Mouse (Mus musculus): ENCODE data around the gene Prdx2. TPM values are rescaled to one million over a fixed set of nuclear protein-coding genes. Genes with fewer than 3 reads are reported as not detected.

The Prdx2 gene
- total RNA-seq, 1 experiment = 328 TPM

DNA sequence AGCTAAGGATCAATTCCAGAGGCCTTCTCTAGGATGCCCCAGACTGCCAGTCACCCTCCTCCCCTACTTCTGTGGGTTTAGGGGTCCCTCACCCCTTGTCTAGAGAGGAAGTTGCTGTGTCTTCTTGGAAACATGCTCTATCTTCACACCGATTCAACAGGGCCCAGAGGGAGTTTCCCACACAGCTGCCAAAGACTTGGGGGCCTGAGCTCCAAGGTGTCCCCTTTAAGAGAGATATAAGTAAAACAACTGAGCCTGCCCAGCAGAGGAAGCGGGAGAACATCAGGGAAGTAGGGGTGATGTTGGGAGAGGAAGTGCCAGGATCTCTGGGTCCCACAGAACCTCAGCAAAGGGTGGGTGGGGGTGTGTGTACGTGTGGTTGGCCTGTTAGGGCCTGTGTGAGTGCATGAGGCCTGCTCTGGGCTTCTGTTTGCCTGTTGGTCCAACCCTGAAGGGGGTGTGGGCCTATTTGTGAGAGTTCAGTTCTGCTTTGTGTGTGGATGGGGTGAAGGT lies 13.2 kb downstream of the Prdx2 start:
- Histone ChIP-seq H3K9me3 (ENCODE audit: control insufficient read depth, insufficient read depth, low read depth, low read length) (no peaks in the 10 kb centered on the region), H3K9ac (ENCODE audit: insufficient read depth, low read depth, low read length, poor library complexity, severe bottlenecking) (no peak overlapping the region), H3K36me3 (ENCODE audit: control insufficient read depth, insufficient read depth, low read length, poor library complexity, severe bottlenecking) (no peaks in the 10 kb centered on the region), H3K27ac (ENCODE audit: insufficient read depth, low read depth, low read length, poor library complexity, severe bottlenecking) (no peak overlapping the region), H3K4me3 (ENCODE audit: insufficient read depth in 1 of 2, low read depth in 1 of 2, low read length in 2 of 2, poor library complexity in 1 of 2, severe bottlenecking in 1 of 2) (no peak overlapping the region), H3K4me1 (ENCODE audit: control insufficient read depth in 2 of 2, insufficient read depth in 2 of 2, low read length in 2 of 2, poor library complexity in 1 of 2) (peaks cover 12 to 25% of the 10 kb centered on the region in 2 experiments)
- in situ Hi-C loops (cut with MboI; ENCODE audit: low sequenced_read_pairs in 2 of 2, unreplicated experiment in 2 of 2) = no loop called here
- DNase-seq (ENCODE audit: low read depth, low spot score) = no peak
- no peak for TF ChIP-seq CHD2 (IDR thresholded peaks at IDR 0.05; ENCODE audit: low read depth, low read length)
- no peak for TF ChIP-seq HCFC1 (IDR thresholded peaks at IDR 0.05; ENCODE audit: borderline replicate concordance, insufficient read depth, low read length)
- TF ChIP-seq MAFK (IDR thresholded peaks at IDR 0.05; ENCODE audit: insufficient read depth, low read depth, low read length) = no peak
- TF ChIP-seq ZNF384 (IDR thresholded peaks at IDR 0.05; ENCODE audit: low read depth, low read length) = no peak
- no peak for TF ChIP-seq ZC3H11A (IDR thresholded peaks at IDR 0.05; ENCODE audit: borderline replicate concordance, low read depth, low read length)

- H3K36me3 ChIP-seq (ENCODE audit: control insufficient read depth, insufficient read depth, low read length, poor library complexity, severe bottlenecking) = no peaks in the 10 kb centered on the region
- H3K27ac ChIP-seq (ENCODE audit: insufficient read depth, low read depth, low read length, poor library complexity, severe bottlenecking) = peak overlapping the region; percentile 89
- no peak for DNase-seq (ENCODE audit: low read depth, low spot score)
- H3K4me3 ChIP-seq (ENCODE audit: insufficient read depth in 1 of 2, low read depth in 1 of 2, low read length in 2 of 2, poor library complexity in 1 of 2, severe bottlenecking in 1 of 2) = peak overlapping the region; percentile 57 to 76
- no peaks in the 10 kb centered on the region for H3K9me3 ChIP-seq (ENCODE audit: control insufficient read depth, insufficient read depth, low read depth, low read length)
- in situ Hi-C loops (cut with MboI; ENCODE audit: low sequenced_read_pairs in 2 of 2, unreplicated experiment in 2 of 2) = no loop called here
- H3K9ac ChIP-seq (ENCODE audit: insufficient read depth, low read depth, low read length, poor library complexity, severe bottlenecking) = peak overlapping the region; percentile 82; the same call in 1 of the 2 replicates
- H3K4me1 ChIP-seq (ENCODE audit: control insufficient read depth in 2 of 2, insufficient read depth in 2 of 2, low read length in 2 of 2, poor library complexity in 1 of 2) = peaks cover 15 to 29% of the 10 kb centered on the region in 2 experiments
- TF ChIP-seq HCFC1 (IDR thresholded peaks at IDR 0.05; ENCODE audit: borderline replicate concordance, insufficient read depth, low read length) (no peak), MAFK (IDR thresholded peaks at IDR 0.05; ENCODE audit: insufficient read depth, low read depth, low read length) (no peak), CHD2 (IDR thresholded peaks at IDR 0.05; ENCODE audit: low read depth, low read length) (no peak), ZC3H11A (IDR thresholded peaks at IDR 0.05; ENCODE audit: borderline replicate concordance, low read depth, low read length) (no peak), ZNF384 (IDR thresholded peaks at IDR 0.05; ENCODE audit: low read depth, low read length) (no peak)
Observed at GRCm38 (mm10) chr8:84984294-84985048, 15.1 kb downstream of the Prdx2 start.

- peak overlapping the region; percentile 89 for H3K27ac ChIP-seq (ENCODE audit: insufficient read depth, low read depth, low read length, poor library complexity, severe bottlenecking)
- no peaks in the 10 kb centered on the region for H3K36me3 ChIP-seq (ENCODE audit: control insufficient read depth, insufficient read depth, low read length, poor library complexity, severe bottlenecking)
- DNase-seq (ENCODE audit: low read depth, low spot score) = no peak
- peak overlapping the region; percentile 82 for H3K9ac ChIP-seq (ENCODE audit: insufficient read depth, low read depth, low read length, poor library complexity, severe bottlenecking)
- TF ChIP-seq ZC3H11A (IDR thresholded peaks at IDR 0.05; ENCODE audit: borderline replicate concordance, low read depth, low read length) = no peak
- H3K4me3 ChIP-seq (ENCODE audit: insufficient read depth in 1 of 2, low read depth in 1 of 2, low read length in 2 of 2, poor library complexity in 1 of 2, severe bottlenecking in 1 of 2) = peak overlapping the region; percentile 57 to 76
- H3K4me1 ChIP-seq (ENCODE audit: control insufficient read depth in 2 of 2, insufficient read depth in 2 of 2, low read length in 2 of 2, poor library complexity in 1 of 2) = peaks cover 15 to 29% of the 10 kb centered on the region in 2 experiments
- H3K9me3 ChIP-seq (ENCODE audit: control insufficient read depth, insufficient read depth, low read depth, low read length) = no peaks in the 10 kb centered on the region
- in situ Hi-C loops (cut with MboI; ENCODE audit: low sequenced_read_pairs in 2 of 2, unreplicated experiment in 2 of 2) = no loop called here
Observed at GRCm38 (mm10) chr8:84985049-84985683, 15.8 kb downstream of the Prdx2 start.

DNA sequence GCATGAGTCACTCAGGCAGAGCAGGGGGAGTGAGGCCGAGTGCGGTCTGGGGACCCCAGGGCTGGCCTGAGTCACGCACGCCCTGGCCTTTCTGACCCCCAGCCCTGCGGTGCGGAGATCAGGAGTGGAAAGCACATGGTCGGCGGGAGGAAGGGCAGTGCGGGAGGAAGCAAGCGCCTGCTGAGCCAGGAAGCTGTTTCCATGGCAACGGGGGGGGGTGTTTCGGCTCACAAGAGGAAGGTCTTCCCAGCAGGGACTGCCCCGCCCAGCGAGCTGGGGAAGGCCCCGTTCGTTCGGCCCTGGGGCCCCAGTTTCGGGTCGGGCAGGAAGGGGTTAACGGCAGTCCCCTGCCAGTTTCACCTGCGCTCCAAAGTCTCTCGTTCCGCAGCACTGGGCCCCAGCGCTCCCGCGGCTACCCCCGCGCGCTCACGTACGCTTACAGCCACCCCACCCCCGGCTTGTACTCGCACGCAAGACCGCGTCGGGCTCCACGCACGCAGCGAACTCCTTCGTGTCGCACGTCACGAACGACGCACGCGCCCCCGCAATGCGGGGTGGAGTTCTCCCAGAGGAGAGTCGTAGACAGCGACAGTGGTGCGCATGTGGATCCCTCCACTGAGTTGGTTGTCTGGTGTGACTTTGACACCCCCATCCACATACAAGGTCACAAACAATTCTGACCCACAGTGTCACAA lies 16.4 kb downstream of the Prdx2 start:
- Histone ChIP-seq H3K36me3 (ENCODE audit: control insufficient read depth, insufficient read depth, low read length, poor library complexity, severe bottlenecking) (no peaks in the 10 kb centered on the region), H3K9me3 (ENCODE audit: control insufficient read depth, insufficient read depth, low read depth, low read length) (no peaks in the 10 kb centered on the region), H3K4me3 (ENCODE audit: insufficient read depth in 1 of 2, low read depth in 1 of 2, low read length in 2 of 2, poor library complexity in 1 of 2, severe bottlenecking in 1 of 2) (peak overlapping the region; percentile 57 to 76), H3K4me1 (ENCODE audit: control insufficient read depth in 2 of 2, insufficient read depth in 2 of 2, low read length in 2 of 2, poor library complexity in 1 of 2) (peaks cover 14 to 29% of the 10 kb centered on the region in 2 experiments), H3K27ac (ENCODE audit: insufficient read depth, low read depth, low read length, poor library complexity, severe bottlenecking) (peak overlapping the region; percentile 89), H3K9ac (ENCODE audit: insufficient read depth, low read depth, low read length, poor library complexity, severe bottlenecking) (peak overlapping the region; percentile 82)
- in situ Hi-C loops (cut with MboI; ENCODE audit: low sequenced_read_pairs in 2 of 2, unreplicated experiment in 2 of 2) = no loop called here
- TF ChIP-seq MAFK (IDR thresholded peaks at IDR 0.05; ENCODE audit: insufficient read depth, low read depth, low read length) (no peak), HCFC1 (IDR thresholded peaks at IDR 0.05; ENCODE audit: borderline replicate concordance, insufficient read depth, low read length) (peak; percentile 35; the same call in 1 of the 2 replicates), ZC3H11A (IDR thresholded peaks at IDR 0.05; ENCODE audit: borderline replicate concordance, low read depth, low read length) (no peak)
- DNase-seq (ENCODE audit: low read depth, low spot score) = no peak
